Mouse (Mus musculus) MEL (cell line): ENCODE measurements at regions not wholly inside any gene's neighbourhood (a gene's known extent, or its start where the extent isn't known, plus 50 kb on each side); places are given as distances from the start of the nearest gene placed in this dataset.

Source experiments
- DNase-seq: peaks from one replicate; pipeline ENCODE4 v3.0.0; 2011; ENCODE audit warnings: low read depth, low spot score
- H3K27ac ChIP-seq: 2 replicates; pipeline ENCODE4 v1.5.1; 2012; ENCODE audit warnings: low read depth, mild to moderate bottlenecking, control low read depth, low read length, moderate library complexity; ENCODE audit not compliant: control insufficient read depth
- H3K27me3 ChIP-seq, 2 experiments: fragments of 150-350 bp in 1 of 2; sonication (generic) in 1 of 2; 2 replicates each; pipeline ENCODE4 v1.6.1; 2012; ENCODE audit warnings: low read length in 2 of 2, mild to moderate bottlenecking in 2 of 2, improper control_type of control experiment in 1 of 2, moderate library complexity in 1 of 2; ENCODE audit not compliant: insufficient read depth in 2 of 2, control insufficient read depth in 1 of 2
- H3K36me3 ChIP-seq, 2 experiments: 2 replicates each; pipeline ENCODE4 v1.6.1; 2012 to 2014; ENCODE audit warnings: low read length in 2 of 2, improper control_type of control experiment in 1 of 2, inconsistent platforms in 1 of 2, mild to moderate bottlenecking in 1 of 2; ENCODE audit not compliant: insufficient read depth in 2 of 2, control insufficient read depth in 1 of 2
- H3K4me1 ChIP-seq, 2 experiments: fragments of 150-350 bp in 1 of 2; sonication (generic) in 1 of 2; 2 replicates each; pipeline ENCODE4 v1.6.1; 2012; ENCODE audit warnings: low read length in 2 of 2, improper control_type of control experiment in 1 of 2, mild to moderate bottlenecking in 1 of 2; ENCODE audit not compliant: insufficient read depth in 2 of 2, control insufficient read depth in 1 of 2
- H3K4me3 ChIP-seq, 2 experiments: fragments of 150-350 bp in 1 of 2; sonication (generic) in 1 of 2; 2 replicates each; pipeline ENCODE4 v1.5.1; 2012; ENCODE audit warnings: low read depth in 2 of 2, low read length in 2 of 2, mild to moderate bottlenecking in 2 of 2, moderate library complexity in 2 of 2, control low read depth in 1 of 2, improper control_type of control experiment in 1 of 2; ENCODE audit not compliant: control insufficient read depth in 1 of 2, insufficient read depth in 1 of 2
- H3K79me2 ChIP-seq: 2 replicates; pipeline ENCODE4 v1.6.1; 2012; ENCODE audit warnings: mild to moderate bottlenecking, low read length, moderate library complexity; ENCODE audit not compliant: control insufficient read depth, poor library complexity, insufficient read depth
- H3K9ac ChIP-seq: 2 replicates; pipeline ENCODE4 v1.6.1; 2012; ENCODE audit warnings: low read depth, mild to moderate bottlenecking, control low read depth, low read length, moderate library complexity; ENCODE audit not compliant: control insufficient read depth, poor library complexity, severe bottlenecking
- H3K9me3 ChIP-seq: fragments of 150-350 bp; sonication (generic); replicated peaks from 2 replicates; pipeline ENCODE4 v1.6.1; 2012; ENCODE audit warnings: mild to moderate bottlenecking, low read length, improper control_type of control experiment, moderate library complexity; ENCODE audit not compliant: insufficient read depth
- JUND ChIP-seq: IDR thresholded peaks from 2 replicates; pipeline ENCODE4 v1.6.1; 2011; ENCODE audit warnings: low read depth, mild to moderate bottlenecking, improper control_type of control experiment, low read length
- MYC ChIP-seq: IDR thresholded peaks from 2 replicates; pipeline ENCODE4 v1.6.1; 2011; ENCODE audit warnings: low read depth, mild to moderate bottlenecking, low read length, improper control_type of control experiment, moderate library complexity
- NRF1 ChIP-seq: IDR thresholded peaks from 2 replicates; pipeline ENCODE4 v1.6.1; 2014; ENCODE audit warnings: low read depth, mild to moderate bottlenecking, inconsistent platforms, low read length, improper control_type of control experiment, moderate library complexity; ENCODE audit not compliant: poor library complexity, insufficient read depth, severe bottlenecking
- ZKSCAN1 ChIP-seq: IDR thresholded peaks from 2 replicates; pipeline ENCODE4 v1.6.1; 2012; ENCODE audit warnings: low read depth, mild to moderate bottlenecking, inconsistent platforms, low read length, improper control_type of control experiment, moderate library complexity
- ZNF384 ChIP-seq: IDR thresholded peaks from 2 replicates; pipeline ENCODE4 v1.6.1; 2012; ENCODE audit warnings: low read depth, mild to moderate bottlenecking, inconsistent platforms, low read length, improper control_type of control experiment

DNA sequence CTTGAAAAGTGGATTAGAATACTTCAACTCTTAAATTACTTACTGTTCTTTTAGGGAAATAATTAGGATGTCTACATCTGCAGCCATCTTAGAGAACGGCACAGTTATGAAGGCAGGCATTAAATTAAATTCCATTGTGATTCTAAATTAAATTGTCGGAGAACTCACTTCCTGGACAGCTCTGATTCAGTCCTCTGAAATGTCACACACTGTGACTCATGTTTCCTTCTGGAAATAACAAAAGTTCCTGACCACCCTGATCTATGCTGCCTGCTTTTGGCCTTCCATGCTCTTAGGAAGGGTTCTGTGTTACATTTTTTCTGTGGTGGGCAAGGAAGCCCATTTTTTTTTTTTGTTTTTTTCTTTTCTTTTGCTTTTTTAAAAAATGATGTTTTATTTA, 401.1 kb downstream of the Tex13c3 start:
- Histone ChIP-seq H3K9ac (no peak overlapping the region), H3K4me3 (no peak overlapping the region), H3K79me2 (no peaks in the 10 kb centered on the region), H3K4me1 (no peaks in the 10 kb centered on the region), H3K27me3 (peaks cover 0 to 1% of the 10 kb centered on the region in 2 experiments; a peak in 2 of 4 replicates), H3K27ac (no peak overlapping the region), H3K36me3 (no peaks in the 10 kb centered on the region), H3K9me3 (no peaks in the 10 kb centered on the region)
- TF ChIP-seq MYC, result no peak
- TF ChIP-seq JUND, result no peak
- no peak for TF ChIP-seq NRF1
- no peak for TF ChIP-seq ZKSCAN1
- TF ChIP-seq ZNF384, result no peak
- DNase-seq, result no peak
